Mouse (Mus musculus) hindlimb bud, embryonic 11.5 days (tissue): ENCODE results near the gene Aurkb.

ENCODE experiments used
- DNase-seq: peaks from one replicate; pipeline ENCODE4 v3.0.0-alpha.2; 2012; ENCODE audit warnings: low read depth, low spot score; ENCODE audit errors: extremely low spot score

The Aurkb gene

GRCm38 (mm10) chr11:69063413-69064201 is 18.2 kb downstream of the Aurkb start:
- no peak for DNase-seq

DNA sequence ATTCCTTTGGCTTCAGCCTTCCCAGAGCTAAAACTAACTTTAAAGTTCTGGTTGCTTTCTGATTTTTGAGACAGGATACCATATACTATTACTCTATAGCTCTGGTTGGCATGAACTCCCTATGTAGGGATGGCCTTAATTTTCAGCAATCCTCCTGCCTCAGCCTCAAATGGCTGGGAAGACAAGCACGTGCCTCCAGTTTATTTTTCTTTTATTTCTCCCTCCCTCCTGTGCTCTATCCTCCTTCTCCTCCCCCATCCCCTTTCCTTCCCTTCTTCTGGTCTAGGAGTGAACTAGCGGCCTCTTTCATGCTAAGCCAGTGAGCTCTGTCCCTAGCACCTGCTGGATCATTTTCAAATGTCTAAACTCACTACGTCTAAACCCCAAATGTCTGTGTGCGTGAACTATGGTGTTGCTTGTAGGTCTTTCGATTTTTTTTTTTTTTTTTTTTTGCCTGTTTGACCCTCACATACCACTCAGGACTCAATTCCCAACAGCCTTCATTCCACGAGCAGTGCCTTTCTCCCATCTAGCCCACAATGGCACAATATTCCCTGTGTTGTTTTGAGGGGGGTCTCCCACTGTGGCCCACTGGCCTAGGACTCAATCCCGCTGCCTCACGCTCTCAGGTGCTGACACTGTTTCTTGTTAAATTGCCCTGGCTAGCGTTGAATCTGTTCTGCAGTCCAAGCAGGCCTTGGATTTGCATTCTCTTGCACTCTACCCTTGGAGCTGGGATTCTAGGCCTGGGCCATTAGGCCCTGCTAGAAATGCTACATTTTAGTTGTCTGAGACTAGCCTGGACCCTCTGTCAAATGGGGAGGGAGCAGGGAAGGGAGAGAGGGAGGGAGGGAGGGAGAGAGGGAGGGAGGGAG is 19.0 kb downstream of the Aurkb start:
- no peak for DNase-seq

- no peak for DNase-seq
Observed at GRCm38 (mm10) chr11:69065394-69065925, 20.0 kb downstream of the Aurkb start.

- DNase-seq = no peak
Observed at GRCm38 (mm10) chr11:69066163-69066861, 20.9 kb downstream of the Aurkb start.

GRCm38 (mm10) chr11:69066956-69067355 is 21.5 kb downstream of the Aurkb start:
- DNase-seq = no peak

GRCm38 (mm10) chr11:69067601-69068000 is 22.2 kb downstream of the Aurkb start:
- DNase-seq = no peak

DNA sequence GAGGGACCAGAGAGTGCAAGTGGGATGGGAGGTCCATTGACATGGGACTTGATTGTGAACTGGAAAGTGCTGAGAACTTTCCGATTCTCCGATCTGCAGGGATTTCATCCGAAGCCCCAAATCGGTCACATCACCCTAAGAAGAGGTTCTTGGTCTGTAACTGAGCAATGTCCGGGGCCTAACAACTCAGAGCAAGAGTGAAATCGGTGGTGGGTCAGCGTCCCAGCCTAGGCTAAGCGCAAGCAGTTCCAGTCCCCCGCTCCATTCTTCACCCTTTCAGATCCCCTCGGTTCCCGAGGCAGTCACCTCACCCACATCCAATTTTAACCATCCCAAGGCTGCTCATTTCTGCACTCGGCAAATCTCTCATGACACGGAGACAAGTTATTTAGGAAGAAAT is 24.6 kb downstream of the Aurkb start:
- DNase-seq = no peak

- no peak for DNase-seq
Observed at GRCm38 (mm10) chr11:69070590-69071222, 25.3 kb downstream of the Aurkb start, which contains the start of gene Tmem107. TSS of gene Tmem107 (plus strand) at chr11:69070806.

- no peak for DNase-seq
Observed at GRCm38 (mm10) chr11:69071262-69071661, 25.8 kb downstream of the Aurkb start.

DNA sequence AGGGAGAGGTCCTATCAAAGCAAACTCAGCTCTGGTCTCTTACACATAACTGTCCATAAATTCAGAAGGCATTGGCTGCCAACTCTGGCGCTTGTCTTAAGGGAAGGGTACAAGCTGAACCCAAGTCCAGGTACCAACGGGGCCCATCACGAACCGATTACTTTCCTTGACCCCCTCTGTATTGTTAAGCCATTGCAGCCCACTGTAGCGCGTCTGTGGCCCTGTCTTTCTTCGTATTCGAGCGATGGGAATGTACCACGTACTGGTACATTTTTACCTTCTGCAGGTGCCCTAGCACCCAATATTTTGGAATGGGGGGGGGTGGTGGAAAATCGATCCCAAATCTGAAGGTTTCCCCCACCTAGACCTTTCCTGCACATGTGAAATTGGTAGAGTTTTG is 26.8 kb downstream of the Aurkb start:
- no peak for DNase-seq

DNA sequence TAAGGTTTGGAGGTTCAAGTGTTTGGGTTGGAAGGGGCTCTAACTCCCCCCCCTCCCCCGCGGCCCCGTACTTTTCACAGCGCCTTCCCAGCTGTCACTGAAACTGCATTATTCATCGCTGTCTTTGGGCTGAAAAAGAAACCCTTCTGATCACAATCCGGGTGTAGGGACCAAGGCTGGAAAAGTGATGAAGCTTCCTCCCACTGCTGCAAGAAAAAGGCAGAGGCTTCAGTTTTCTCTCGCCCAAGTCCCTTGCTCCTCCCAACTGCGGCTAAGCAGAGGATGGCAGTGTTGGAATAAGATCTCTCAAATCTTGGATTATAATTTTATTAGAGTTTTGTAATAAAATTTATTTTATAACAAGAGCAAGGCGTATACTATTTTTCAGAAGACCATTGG is 27.2 kb downstream of the Aurkb start:
- DNase-seq = no peak

- DNase-seq = peak; percentile 98
Observed at GRCm38 (mm10) chr11:69073065-69073888, 27.8 kb downstream of the Aurkb start.

- no peak for DNase-seq
Observed at GRCm38 (mm10) chr11:69073951-69074775, 28.7 kb downstream of the Aurkb start.

DNA sequence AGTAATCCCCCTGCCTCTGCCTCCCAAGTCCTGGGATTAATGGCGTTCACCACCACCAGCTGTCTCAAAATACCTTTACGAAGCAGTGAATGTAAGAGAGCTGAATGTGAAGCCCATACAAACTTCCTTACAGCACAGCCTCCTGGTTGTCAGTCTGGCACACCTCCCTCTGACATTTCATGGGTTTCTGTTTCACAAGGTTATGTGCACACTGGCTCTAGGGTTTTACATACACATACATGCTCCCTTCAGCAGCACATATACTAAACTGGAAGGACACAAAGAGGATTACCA is 29.3 kb downstream of the Aurkb start:
- DNase-seq = no peak

DNA sequence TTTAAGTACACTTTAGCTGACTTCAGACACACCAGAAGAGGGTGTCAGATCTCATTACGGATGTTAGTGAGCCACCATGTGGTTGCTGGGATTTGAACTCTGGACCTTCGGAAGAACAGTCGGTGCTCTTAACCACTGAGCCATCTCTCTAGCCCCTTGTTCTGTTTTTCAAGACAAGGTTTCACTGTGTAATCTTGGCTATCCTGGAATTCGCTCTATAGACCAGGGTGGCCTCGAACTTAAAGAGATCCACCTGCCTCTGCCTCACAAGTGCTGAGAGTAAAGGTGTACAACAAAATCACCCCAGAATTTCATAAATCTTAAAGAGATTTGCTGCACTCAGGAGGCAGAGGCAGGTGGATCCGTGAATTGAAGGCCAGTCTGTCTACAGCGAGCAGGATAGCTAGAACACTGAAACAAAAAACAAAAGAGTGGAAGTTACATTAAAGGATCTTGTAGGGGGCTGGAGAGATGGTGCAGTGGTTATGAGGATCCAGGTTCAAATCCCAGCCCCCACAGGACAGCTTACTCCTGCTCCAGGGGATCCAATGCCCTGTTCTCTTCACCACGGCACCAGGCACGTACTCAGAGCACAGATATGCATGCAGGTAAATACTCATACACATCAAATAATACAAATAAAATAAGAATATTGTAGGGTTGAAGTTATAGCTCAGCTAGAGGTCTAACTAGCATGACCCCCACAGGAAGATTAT is 30.5 kb downstream of the Aurkb start:
- no peak for DNase-seq

GRCm38 (mm10) chr11:69076572-69076971 is 31.1 kb downstream of the Aurkb start:
- DNase-seq = no peak

GRCm38 (mm10) chr11:69077316-69077715 is 31.9 kb downstream of the Aurkb start:
- no peak for DNase-seq

DNA sequence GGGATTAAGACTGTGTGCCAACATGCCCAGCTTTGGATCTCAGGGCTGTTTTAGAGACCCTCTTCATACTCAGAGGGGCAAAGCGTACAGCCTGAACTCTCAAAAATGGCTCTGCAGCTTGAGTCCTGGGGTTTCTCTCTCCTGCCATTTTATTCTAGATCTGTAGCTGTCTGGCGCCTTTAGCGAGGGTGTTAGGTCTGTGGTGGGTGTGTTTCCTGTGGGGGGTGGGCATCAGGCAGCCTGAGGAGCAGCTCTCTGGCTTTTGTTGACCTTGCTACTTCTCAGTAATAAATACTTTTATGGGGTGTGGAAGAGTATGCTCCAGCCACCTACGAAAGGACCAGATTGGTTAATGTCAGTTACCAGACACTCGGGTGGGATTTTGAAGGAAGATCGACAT is 32.6 kb downstream of the Aurkb start:
- no peak for DNase-seq
